Mouse (Mus musculus): Measurements from ENCODE around the gene Kcna6.
A peak's percentile ranks its signal among the peaks of the same experiment; 100 is the strongest.

The Kcna6 gene

DNA sequence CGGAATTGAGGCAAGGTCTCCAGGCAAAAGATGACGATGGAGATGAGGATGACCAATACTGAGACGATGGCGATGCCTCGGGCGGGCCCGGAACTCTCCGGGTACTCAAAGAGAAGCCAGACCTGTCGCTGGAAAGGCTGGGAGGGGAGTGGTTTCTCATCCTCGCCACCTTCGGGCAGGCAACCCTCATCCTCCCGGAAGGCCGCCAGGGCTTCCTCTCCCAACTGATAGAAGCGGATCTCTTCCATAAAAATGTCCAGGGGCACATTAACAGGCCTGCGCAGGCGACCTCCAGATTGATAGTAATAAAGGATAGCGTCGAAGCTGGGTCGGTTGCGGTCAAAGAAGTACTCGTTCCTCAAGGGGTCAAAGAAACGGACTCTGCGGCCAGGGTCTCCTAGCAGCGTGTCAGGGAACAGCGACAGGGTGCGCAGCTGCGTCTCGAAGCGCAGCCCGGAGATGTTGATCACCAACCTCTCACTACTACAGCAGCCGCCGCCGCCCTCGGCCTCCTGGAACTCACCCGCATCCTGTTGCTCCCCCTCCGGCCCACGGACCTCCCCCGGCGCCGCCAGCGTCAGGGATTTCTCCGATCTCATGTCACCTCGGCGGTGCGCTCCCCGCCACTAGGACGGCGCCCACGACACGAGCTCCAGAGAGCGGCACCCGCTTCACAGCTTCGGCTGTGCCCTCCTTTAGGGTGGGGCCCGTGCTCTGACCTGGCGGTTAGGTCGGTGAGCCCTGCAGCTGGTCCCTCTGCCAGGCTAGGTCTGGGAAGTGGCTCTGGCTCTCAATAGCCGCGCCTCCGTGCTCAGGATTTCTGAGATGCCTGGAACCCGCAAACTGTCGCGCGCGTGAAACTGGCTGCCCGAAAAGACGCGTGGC, 906 bp downstream of the Kcna6 start:
- ATAC-seq (ENCODE audit: insufficient number of reproducible peaks, low FRiP score, low TSS enrichment) = no peak

DNA sequence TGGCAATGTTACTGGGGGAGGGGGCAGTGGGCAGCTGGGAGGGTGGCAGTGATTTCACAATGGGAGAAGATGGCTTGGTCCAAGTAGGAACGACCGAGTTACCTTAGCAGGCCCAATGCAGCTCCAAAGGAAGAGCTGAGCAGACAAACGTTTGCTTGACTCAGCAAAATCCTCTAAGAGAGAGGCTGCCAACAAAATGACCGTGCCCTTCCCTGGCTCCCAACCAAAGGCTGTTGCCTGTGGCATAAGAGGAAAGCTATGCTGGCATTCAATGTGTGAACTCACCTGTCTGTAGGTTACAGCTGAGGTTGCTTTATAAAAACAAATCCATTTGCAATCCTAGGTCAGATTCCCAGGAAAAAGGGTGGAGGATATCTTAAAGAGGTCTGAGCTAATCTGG, 3.5 kb downstream of the Kcna6 start:
- no peak for ATAC-seq (ENCODE audit: insufficient number of reproducible peaks, low FRiP score, low TSS enrichment)

DNA sequence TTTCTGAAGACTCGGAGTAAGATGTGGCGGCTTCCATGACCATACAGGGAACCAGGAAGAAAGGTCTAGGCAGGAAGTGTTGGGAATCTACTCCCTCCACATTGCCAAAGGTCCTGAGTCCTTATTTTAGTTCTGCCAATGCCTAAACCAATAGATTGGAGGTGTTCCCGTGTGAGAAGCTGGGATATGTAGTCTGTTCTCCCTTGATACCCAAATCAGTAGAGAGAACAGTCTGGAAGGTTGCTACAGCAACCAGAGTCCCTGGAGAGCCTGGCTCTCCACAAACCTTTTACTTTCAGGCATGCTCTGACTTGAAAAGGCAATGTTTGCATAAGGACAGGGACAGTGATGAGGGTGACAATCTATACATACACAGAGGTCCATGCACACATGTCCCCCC, 4.7 kb downstream of the Kcna6 start:
- ATAC-seq (ENCODE audit: insufficient number of reproducible peaks, low FRiP score, low TSS enrichment) = no peak

DNA sequence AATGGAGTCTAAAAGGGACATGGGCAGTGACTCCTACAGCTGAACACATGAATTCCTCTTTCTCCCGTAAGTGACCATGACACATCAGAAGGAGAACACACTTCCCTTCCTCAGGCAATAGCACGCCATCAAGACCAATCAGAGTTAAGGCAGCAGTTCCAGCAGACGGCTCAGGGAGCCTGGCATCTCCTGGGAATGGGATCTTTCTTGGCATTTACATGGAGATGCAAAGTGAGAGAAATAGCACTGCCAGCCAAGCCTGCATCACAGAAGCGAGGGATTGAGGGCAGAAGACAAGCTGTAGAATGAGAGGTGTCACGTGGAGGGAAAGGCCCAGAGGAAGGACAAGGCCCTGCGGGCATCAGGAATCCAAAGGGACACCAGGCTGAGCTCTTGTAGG, 7.8 kb downstream of the Kcna6 start:
- ATAC-seq (ENCODE audit: insufficient number of reproducible peaks, low FRiP score, low TSS enrichment) = no peak

DNA sequence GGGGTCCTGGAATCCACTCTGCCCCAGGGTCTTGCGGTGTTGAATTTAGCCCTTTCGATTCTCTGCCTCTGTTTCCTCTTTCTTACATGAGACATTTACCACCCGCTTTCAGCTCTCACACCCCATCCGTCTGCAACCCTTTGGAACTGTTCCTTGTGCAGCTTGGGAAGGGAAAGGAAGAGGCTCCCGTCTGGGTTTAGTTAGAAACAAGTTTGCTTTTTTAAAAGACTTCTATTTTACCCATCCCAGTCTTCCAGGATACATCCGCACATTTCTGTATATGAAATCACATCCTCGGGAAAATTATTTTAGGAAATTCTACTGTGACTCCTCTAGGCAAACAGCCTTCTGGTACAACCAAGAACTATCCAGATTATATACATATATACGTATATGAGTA, 11.7 kb downstream of the Kcna6 start:
- ATAC-seq (ENCODE audit: insufficient number of reproducible peaks, low FRiP score, low TSS enrichment) = no peak

DNA sequence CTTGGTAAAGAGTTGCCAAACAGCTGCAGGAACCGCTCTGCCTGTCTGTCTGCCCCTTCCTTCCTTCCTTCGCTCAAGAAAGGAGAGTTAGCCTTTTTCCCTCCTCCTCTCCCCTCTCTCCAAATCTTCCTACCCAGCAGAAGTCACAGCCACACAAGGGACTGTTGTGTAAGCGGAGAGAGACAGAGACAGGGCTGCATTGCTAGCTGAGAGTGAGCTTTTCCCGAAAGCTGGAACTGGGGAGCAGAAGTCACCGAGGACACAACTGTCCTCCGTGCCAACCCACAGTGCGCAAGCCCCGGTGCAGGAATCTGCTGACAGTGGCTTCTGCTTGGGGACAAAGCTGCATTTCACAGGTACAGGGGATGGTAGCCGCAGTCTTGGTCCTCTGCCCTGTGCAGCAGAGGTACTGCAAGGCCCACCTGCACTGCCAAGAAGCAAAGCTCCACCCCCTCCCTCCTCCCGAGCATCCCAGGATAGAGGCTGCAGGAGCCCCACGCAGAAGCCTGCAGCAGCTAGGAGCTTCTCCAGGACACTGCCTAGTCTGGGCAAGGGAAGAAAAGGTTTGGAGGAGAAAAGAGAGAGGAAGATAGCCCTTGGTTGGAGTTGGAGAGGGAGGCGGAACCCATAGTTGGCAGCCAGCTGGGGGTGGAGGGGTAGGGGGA, 21.9 kb downstream of the Kcna6 start:
- ATAC-seq (ENCODE audit: insufficient number of reproducible peaks, low FRiP score, low TSS enrichment) = no peak

DNA sequence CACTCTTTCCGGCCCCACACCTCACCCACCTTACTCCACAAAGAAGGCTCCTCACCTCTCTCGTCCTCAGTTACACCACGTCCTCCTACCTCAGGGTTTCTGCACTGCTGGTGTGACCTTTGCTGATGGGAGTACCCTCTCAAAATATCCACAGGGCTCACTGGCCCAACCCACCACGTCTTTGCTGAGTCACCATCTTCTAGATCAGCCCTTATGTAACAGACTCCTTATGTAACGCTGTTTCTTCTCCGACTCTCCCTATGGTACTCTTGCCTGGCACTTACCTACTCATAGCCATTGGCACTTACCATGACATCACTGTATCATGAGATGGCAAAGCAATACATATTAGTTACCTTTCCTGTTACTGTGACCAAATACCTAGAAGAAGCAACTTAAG, 27.9 kb downstream of the Kcna6 start:
- ATAC-seq (ENCODE audit: insufficient number of reproducible peaks, low FRiP score, low TSS enrichment) = no peak

DNA sequence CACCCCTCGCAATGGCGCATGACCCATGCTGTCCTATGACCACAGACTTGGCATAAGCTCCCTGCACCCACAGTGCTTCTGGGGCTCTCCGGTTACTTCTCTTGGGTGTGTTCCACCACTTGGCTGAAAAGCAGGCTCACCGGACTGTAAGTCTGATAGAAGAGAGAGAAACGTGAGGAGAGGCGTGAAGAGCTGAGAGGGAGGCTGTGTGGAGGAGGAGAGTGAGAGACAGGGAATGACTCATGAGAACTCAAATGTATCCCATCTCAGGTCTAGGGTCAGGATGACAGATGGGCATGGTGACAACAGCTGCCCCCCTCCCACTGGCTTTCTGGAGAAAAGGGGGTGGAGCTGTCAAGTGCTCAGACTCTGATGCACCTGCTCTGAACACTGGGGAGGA, 34.5 kb downstream of the Kcna6 start:
- ATAC-seq (ENCODE audit: insufficient number of reproducible peaks, low FRiP score, low TSS enrichment) = no peak

DNA sequence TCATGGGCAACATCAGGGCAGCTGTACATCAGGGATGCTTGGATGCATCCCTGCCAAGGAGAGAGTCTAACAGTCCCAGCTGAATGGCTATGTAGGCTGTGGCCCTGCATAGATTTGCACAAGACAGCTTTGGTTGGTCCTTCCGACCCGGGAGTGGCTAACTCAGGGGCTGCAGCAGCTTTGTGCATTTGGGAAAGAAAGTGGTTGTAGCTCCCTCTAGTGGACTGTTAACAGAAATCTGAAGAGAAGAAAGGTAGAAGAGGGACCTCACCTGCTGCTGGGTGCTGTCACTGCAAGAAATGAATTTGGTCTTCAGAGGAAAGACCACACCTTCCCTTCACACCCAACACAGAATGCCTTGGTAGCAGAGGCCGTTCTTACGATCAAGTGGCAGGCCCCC, 36.0 kb downstream of the Kcna6 start:
- ATAC-seq (ENCODE audit: insufficient number of reproducible peaks, low FRiP score, low TSS enrichment) = peak; percentile 10; the same call in 1 of the 2 replicates

DNA sequence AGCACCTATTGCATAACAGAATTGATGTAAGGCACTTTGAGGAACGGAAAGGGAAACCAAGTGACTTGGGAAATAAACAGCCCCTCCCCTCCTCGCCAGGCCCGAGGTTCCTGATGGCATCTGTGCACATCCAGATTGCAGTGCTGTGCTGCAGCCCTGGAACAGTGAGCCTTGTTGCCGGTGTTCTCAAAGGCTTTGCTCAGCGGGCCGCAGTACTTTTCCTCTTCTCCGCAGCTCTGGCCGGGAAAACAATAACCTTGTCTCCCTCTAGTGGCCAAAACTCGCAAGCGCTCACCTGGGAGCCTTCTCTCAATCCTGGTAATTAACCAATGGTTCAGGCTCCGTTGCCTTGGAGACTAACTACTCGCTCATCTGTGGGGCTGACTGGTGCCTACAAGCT, 38.4 kb downstream of the Kcna6 start:
- peak; percentile 75 for ATAC-seq (ENCODE audit: insufficient number of reproducible peaks, low FRiP score, low TSS enrichment)

DNA sequence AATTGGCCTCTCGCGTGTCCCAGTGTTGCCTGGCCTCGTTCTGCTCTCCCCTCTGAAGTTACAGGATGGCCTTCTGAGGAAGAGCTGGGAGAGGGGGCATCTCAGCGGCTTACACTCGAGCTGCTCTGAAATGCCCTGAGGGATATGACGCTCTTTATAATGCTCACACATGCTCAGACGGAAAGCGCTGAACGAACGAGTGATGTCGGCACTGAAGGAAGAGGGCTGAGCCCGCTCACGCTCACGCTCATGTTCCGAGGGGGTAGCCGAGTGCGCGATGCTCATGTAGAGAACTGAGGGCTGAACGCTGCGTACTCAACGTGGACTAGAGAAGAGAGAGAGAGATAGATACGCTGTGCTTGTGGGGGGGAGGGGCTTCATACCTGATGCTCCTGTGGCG, 39.3 kb downstream of the Kcna6 start:
- no peak for ATAC-seq (ENCODE audit: insufficient number of reproducible peaks, low FRiP score, low TSS enrichment)

DNA sequence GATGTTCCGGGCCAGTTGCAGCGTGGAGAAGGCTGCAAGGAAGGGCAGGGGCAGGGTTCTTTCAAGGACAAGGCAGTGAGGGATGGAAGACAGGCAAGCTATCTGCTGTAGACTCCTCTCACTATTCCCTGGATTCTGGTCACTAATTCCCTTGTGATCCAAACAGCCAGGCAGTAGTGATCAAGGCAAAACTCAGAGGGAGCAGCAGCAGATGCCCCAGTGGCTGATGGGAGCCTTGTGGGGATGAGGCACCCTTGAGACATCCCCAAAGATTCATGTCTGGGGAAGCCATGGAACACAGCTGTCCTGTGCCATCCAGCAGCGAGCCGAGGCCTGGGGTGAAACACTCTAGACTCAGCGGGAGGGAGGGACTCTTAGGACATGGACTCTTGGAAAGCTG, 40.5 kb downstream of the Kcna6 start:
- no peak for ATAC-seq (ENCODE audit: insufficient number of reproducible peaks, low FRiP score, low TSS enrichment)

DNA sequence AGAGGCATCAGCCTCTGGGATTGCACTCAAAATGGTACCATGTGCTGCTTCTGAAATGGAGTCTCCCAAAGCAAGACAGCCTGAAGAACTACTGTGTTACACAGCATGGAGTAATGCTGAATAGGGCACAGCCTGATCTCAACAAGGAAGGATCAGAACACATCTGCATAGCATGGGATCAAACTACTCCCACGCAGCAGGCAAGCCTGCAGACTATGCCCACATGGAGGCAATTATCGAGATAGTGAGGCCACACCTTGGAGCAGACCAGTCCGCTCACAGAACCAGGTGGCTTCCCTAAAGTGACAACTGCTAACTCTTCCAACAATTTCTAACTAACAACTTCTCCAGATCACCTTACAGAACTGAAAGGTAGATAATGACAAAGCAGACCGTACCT, 53.4 kb downstream of the Kcna6 start:
- no peak for ATAC-seq (ENCODE audit: insufficient number of reproducible peaks, low FRiP score, low TSS enrichment)

DNA sequence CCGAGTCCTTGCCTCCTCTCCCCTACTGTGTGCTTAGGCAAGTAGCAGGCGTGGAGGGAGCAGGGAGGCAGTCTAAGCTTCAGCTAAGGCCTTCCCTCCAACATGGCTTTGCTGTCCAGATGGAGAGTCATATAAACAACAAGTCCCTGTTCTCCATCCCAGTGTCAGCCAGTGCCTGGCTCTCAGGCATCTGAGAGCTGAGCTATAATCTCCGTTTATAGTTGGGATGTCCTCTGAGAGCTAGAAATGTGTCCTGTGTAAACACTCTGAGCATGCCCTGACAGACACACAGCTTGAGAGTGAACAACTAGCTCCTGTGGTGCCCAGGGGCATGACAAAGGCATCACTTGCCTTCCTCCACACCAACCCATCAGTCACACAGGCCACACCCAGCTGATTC, 55.3 kb downstream of the Kcna6 start:
- no peak for ATAC-seq (ENCODE audit: insufficient number of reproducible peaks, low FRiP score, low TSS enrichment)

DNA sequence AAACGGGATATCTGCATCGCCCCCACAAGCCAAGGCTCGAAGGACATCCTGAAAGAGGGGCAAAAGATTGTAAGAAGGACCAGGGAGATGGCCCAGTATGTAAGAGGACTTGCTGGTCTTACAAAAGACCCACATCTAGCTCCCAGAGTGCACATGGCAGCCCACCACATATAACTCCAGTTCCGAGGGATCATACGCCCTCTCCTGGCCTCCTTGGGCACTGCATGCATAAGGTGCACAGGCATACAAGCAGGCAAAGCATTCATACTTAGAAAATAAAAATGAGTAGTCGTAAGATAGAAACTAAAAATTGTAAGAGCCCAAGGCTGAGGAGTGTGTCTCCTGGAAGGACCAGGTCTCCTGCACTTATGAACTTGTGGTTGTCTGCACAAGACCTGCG, 61.5 kb downstream of the Kcna6 start:
- no peak for ATAC-seq (ENCODE audit: insufficient number of reproducible peaks, low FRiP score, low TSS enrichment)

DNA sequence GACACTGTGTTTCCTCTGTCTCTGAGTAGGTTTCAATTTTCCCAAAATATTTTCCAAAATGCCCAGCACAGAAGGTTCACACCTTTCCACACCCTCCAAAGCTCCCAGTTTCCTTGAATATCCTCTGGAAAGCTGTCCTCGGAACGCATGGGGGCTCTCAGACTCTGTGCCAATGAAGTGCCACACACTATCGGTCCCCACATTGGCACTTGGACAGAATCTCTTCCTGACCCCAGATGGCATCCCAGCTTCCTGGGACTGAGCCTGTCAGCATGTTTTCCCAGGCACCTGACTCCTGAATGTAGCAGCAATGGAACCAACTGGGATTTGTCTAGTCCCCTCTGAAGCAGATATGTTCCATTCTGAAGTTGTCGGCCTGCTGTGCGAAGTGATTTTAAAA, 73.5 kb downstream of the Kcna6 start:
- ATAC-seq (ENCODE audit: insufficient number of reproducible peaks, low FRiP score, low TSS enrichment) = peak; percentile 82

DNA sequence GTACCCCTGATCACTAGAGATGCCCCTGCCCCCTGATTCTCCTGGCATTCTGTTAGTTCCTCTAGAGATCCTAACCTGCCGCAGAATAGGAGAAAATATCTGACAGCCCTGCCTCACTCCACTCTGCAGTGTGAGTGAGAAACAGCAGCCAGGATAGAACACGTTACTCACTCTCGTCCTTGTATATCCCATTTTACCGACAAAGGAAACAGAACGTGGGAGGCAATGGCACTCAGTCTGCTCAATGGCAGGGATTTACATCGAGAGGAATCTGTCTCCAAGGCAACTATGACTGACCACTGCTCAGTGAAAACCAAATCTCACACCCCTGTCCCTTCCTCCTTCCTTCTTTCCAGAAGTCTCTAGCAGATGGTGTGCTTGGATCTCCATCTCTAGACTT, 74.4 kb downstream of the Kcna6 start:
- ATAC-seq (ENCODE audit: insufficient number of reproducible peaks, low FRiP score, low TSS enrichment) = no peak

DNA sequence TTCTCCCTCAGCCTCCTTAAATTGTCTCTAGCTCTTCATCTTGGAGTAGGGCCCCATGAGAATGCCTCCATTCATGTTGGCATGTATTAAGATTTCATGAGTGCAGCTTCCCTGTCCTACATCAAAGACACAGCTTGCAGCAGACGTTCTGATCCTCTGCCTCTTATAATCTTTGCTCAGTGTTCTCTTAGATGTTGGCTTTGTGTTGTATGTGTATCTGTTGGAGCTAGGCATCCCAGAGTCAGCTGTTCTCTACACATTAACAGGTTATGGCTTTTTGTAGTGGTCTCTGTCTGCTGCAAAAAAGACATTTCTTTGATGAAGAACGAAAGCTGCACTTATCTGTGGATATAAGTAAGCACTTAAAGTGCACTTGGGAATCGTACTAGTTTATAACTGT, 75.9 kb downstream of the Kcna6 start:
- ATAC-seq (ENCODE audit: insufficient number of reproducible peaks, low FRiP score, low TSS enrichment) = no peak
